Mouse (Mus musculus): Measurements from ENCODE around the gene Eif1b. TPM values are rescaled to one million over a fixed set of nuclear protein-coding genes. Genes with fewer than 3 reads are reported as not detected.

The Eif1b gene
- polyA plus RNA-seq, 1 experiment from 2014 or later, result 112 TPM

DNA sequence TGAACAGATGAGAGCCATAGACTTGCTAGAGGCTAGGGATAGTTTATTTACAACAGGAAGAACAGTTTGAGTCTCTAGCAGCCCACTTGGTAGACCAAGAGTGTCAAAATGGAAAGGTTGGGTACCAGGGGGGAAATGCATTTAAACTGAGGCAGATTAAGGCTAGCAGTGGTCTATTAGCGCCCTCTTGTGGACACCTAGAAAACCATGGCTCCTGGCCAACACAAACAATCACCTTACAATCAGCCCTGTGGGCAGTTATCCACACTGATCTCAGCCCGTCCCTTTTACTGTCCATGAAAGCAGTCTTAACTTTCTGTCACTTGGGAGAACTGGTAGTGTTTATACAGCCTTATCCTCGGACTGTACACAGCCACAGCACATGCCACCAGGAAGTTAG is 4.7 kb downstream of the Eif1b start:
- Histone ChIP-seq H3K36me3 (ENCODE audit: insufficient read depth, low read length) (peaks cover 19% of the 10 kb centered on the region; the same call in 1 of the 2 replicates), H3K27me3 (replicated peaks; ENCODE audit: insufficient read depth, low read length) (no peaks in the 10 kb centered on the region), H3K9ac (replicated peaks; ENCODE audit: low read depth) (no peak overlapping the region), H3K9me3 (ENCODE audit: low read length) (no peaks in the 10 kb centered on the region), H3K4me3 (ENCODE audit: low read depth, low read length) (no peak overlapping the region), H3K4me1 (ENCODE audit: insufficient read depth, low read depth, low read length) (0 out of 2 replicates have a peak, but pooled peaks cover 5% of the 10 kb centered on the region), H3K27ac (ENCODE audit: low read length) (no peak overlapping the region), H3K4me2 (replicated peaks; ENCODE audit: low read depth, low read length) (no peak overlapping the region)
- DNase-seq (ENCODE audit: low spot score) (peak; percentile 80), ATAC-seq (peak; percentile 27; the same call in 1 of the 2 replicates)
- WGBS, result 1% methylated on average over 3 of the region's 3 CpGs
- TF ChIP-seq CTCF (IDR thresholded peaks at IDR 0.05), result peak; percentile 94
- no peak for TF ChIP-seq EP300 (IDR thresholded peaks at IDR 0.05)

DNA sequence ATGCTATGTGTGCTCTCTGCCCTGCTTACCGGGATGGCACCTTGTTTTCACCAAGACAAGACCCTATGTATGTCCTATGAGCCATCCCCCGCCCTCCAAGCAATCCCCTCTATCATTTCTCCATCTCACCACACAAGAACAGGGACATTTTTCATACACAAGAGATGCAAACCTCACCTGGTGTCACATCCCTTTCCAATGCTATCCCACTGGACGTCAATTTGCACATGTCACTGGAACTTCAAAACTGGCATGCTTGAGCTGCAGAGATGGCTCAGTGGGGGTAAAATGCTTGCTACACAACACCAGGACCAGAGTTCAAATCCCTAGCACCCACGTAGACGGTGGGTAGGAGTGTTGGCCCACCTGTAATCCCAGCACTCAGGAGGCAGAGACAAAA is 6.0 kb downstream of the Eif1b start:
- Histone ChIP-seq H3K9ac (replicated peaks; ENCODE audit: low read depth) (no peak overlapping the region), H3K9me3 (ENCODE audit: low read length) (no peaks in the 10 kb centered on the region), H3K27ac (ENCODE audit: low read length) (no peak overlapping the region), H3K36me3 (ENCODE audit: insufficient read depth, low read length) (peaks cover 19% of the 10 kb centered on the region; the same call in 1 of the 2 replicates), H3K4me3 (ENCODE audit: low read depth, low read length) (no peak overlapping the region), H3K4me1 (ENCODE audit: insufficient read depth, low read depth, low read length) (0 out of 2 replicates have a peak, but pooled peaks cover 5% of the 10 kb centered on the region), H3K4me2 (replicated peaks; ENCODE audit: low read depth, low read length) (no peak overlapping the region), H3K27me3 (replicated peaks; ENCODE audit: insufficient read depth, low read length) (no peaks in the 10 kb centered on the region)
- 74% methylated on average over 5 of the region's 5 CpGs for WGBS
- no peak for ATAC-seq
- no peak for DNase-seq (ENCODE audit: low spot score)
- TF ChIP-seq CTCF (IDR thresholded peaks at IDR 0.05), result no peak
- no peak for TF ChIP-seq EP300 (IDR thresholded peaks at IDR 0.05)

DNA sequence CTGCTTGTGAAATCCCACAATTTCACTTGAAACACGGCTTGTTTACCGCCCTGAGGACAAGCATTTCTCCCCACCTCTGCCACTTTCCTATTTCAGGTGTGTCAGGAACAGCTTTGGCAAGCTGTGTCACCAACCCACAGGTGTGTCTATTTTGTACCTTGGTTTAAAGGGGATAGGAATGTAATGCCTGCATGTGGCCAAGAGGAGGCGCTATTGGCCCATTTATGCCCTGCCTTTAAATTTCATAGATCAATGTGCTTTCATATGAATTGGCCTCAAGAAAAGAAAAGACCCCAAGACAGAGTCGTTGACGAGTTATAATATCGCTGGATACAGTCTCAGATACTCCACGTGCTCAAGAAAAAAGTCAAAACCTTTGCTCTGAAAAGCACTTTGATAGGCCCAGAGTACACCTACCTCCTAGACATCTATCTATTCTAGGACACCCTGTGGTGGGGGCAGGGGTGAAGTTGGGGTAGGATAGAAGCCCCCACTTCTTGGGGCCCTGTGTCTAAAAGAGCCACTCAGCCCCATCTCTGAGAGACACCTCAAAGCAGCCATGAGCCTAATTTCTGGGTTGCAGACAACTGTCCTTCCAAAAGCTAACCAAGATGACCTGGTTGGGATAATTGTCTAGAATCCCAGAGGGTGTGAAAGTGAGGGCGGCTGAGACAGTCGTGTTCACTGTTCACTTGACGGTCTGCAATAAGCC is 9.3 kb downstream of the Eif1b start:
- no peaks in the 10 kb centered on the region for H3K36me3 ChIP-seq (ENCODE audit: insufficient read depth, low read length)
- 33% methylated on average over 10 of the region's 10 CpGs for WGBS
- H3K9me3 ChIP-seq (ENCODE audit: low read length), result no peaks in the 10 kb centered on the region
- H3K27me3 ChIP-seq (replicated peaks; ENCODE audit: insufficient read depth, low read length), result no peaks in the 10 kb centered on the region
- no peaks in the 10 kb centered on the region for H3K4me1 ChIP-seq (ENCODE audit: insufficient read depth, low read depth, low read length)
- ATAC-seq (no peak), DNase-seq (ENCODE audit: low spot score) (no peak)
- H3K9ac ChIP-seq (replicated peaks; ENCODE audit: low read depth), result no peak overlapping the region
- H3K4me3 ChIP-seq (ENCODE audit: low read depth, low read length), result no peak overlapping the region
- H3K4me2 ChIP-seq (replicated peaks; ENCODE audit: low read depth, low read length), result no peak overlapping the region
- H3K27ac ChIP-seq (ENCODE audit: low read length), result no peak overlapping the region
- TF ChIP-seq EP300 (IDR thresholded peaks at IDR 0.05) (no peak), CTCF (IDR thresholded peaks at IDR 0.05) (peak; percentile 69)

DNA sequence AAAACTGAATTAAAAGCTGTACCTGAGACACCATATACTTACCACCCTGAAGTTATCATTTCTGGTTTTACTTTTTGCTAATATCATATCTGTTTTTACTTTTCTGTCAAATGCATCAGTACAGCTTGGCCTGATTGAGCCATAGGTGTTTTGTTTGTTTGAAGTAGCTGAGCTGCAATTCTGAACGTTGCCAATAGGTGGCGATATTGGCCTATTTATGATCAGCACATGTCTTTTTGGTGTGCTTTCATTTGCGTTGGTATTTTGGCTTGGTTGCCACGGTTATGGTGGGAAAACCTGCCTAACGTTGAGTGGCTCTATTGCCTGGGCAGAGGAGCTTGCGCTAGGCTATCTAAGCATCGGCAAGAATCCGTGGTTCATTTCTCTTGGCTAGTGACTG is 10.0 kb downstream of the Eif1b start:
- ATAC-seq, result peak; percentile 43
- peak; percentile 95 for TF ChIP-seq CTCF (IDR thresholded peaks at IDR 0.05)
- TF ChIP-seq EP300 (IDR thresholded peaks at IDR 0.05), result no peak
- 7% methylated on average over 8 of the region's 8 CpGs for WGBS
- Histone ChIP-seq H3K4me3 (ENCODE audit: low read depth, low read length) (no peak overlapping the region), H3K27ac (ENCODE audit: low read length) (no peak overlapping the region), H3K4me2 (replicated peaks; ENCODE audit: low read depth, low read length) (no peak overlapping the region), H3K9ac (replicated peaks; ENCODE audit: low read depth) (no peak overlapping the region), H3K4me1 (ENCODE audit: insufficient read depth, low read depth, low read length) (no peaks in the 10 kb centered on the region), H3K36me3 (ENCODE audit: insufficient read depth, low read length) (no peaks in the 10 kb centered on the region), H3K27me3 (replicated peaks; ENCODE audit: insufficient read depth, low read length) (no peaks in the 10 kb centered on the region), H3K9me3 (ENCODE audit: low read length) (no peaks in the 10 kb centered on the region)
- DNase-seq (ENCODE audit: low spot score), result peak; percentile 83

DNA sequence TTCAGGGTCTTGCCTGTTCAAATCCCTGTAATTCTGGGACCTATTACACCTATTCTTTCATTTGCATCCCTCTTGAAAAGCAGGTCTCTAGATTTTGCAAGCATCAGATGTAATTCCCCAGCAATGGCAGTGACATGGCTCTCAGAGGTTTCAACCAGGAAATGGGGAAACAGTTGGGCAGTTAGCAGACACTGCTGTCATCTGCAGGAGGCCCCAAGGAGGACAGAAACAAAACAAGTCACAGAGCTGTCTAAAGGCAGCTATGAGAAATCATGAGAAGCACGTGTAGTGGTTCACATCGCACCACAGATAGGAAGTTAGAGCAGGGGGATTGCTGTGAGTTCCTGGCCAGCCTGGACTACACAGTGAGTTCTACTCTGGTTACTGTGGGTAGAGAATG is 12.4 kb downstream of the Eif1b start:
- H3K27ac ChIP-seq (ENCODE audit: low read length), result no peak overlapping the region
- H3K4me1 ChIP-seq (ENCODE audit: insufficient read depth, low read depth, low read length), result no peaks in the 10 kb centered on the region
- H3K9ac ChIP-seq (replicated peaks; ENCODE audit: low read depth), result no peak overlapping the region
- H3K4me2 ChIP-seq (replicated peaks; ENCODE audit: low read depth, low read length), result no peak overlapping the region
- no peak overlapping the region for H3K4me3 ChIP-seq (ENCODE audit: low read depth, low read length)
- no peak for ATAC-seq
- H3K9me3 ChIP-seq (ENCODE audit: low read length), result no peaks in the 10 kb centered on the region
- no peak for DNase-seq (ENCODE audit: low spot score)
- WGBS, result 73% methylated on average over 2 of the region's 2 CpGs
- no peaks in the 10 kb centered on the region for H3K27me3 ChIP-seq (replicated peaks; ENCODE audit: insufficient read depth, low read length)
- H3K36me3 ChIP-seq (ENCODE audit: insufficient read depth, low read length), result no peaks in the 10 kb centered on the region
- TF ChIP-seq CTCF (IDR thresholded peaks at IDR 0.05) (no peak), EP300 (IDR thresholded peaks at IDR 0.05) (no peak)

DNA sequence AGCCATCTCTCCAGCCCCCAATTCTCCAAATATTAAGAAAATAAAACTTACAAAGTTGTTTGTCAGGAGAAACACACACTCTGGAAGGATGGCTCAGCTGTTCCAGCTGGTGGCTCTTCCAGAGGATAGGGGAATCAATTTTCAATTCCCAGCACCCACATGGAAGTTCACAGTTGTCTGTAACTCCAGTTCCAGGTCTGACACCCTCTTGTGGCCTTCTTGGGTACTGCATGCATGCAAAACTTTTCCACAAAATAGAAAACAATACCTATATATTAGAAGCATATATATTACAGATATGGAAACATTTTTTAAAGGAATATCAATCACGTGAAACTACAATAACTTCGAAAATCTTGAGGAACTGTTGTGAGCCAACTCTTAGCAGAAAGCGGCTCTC is 19.7 kb downstream of the Eif1b start:
- ATAC-seq (no peak), DNase-seq (ENCODE audit: low spot score) (no peak)
- H3K4me2 ChIP-seq (replicated peaks; ENCODE audit: low read depth, low read length), result no peak overlapping the region
- WGBS, result 73% methylated on average over 3 of the region's 3 CpGs
- no peaks in the 10 kb centered on the region for H3K27me3 ChIP-seq (replicated peaks; ENCODE audit: insufficient read depth, low read length)
- H3K4me1 ChIP-seq (ENCODE audit: insufficient read depth, low read depth, low read length), result no peaks in the 10 kb centered on the region
- no peak overlapping the region for H3K27ac ChIP-seq (ENCODE audit: low read length)
- no peak for TF ChIP-seq EP300 (IDR thresholded peaks at IDR 0.05)
- TF ChIP-seq CTCF (IDR thresholded peaks at IDR 0.05), result peak; percentile 75
- no peak overlapping the region for H3K4me3 ChIP-seq (ENCODE audit: low read depth, low read length)
- H3K9ac ChIP-seq (replicated peaks; ENCODE audit: low read depth), result no peak overlapping the region
- H3K9me3 ChIP-seq (ENCODE audit: low read length), result no peaks in the 10 kb centered on the region
- H3K36me3 ChIP-seq (ENCODE audit: insufficient read depth, low read length), result no peaks in the 10 kb centered on the region
